Mouse (Mus musculus): Measurements from ENCODE around the gene Prkar2a.

DNA sequence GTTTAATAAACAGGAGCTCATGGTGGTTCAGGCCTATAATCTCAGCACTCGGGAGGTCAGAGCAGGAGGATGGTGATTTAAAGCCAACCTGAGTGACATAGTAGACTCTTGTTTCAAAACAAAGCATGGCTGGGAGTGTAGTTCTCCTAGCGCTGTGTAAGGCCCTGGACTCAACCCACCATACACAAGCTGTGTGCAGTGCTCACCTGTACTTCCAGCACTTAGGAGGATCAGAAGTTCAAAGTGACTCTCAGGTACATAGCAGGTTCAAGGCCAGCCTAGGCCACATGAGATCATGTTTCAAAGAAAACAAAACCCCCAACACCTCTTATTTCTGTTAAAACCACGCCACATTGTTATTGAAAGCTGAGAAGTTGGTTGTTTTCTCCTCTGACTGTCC is 99.6 kb downstream of the Prkar2a start:
- TF ChIP-seq CTCF (conservative IDR thresholded peaks at IDR 0.05; ENCODE audit: low read length), result no peak
- TF ChIP-seq POU5F1 (IDR thresholded peaks at IDR 0.05; ENCODE audit: borderline replicate concordance, low read length), result no peak
- no peak for TF ChIP-seq NANOG (IDR thresholded peaks at IDR 0.05; ENCODE audit: borderline replicate concordance, low read length)

Measured in E14TG2a.4 (cell line).